Mouse (Mus musculus): ENCODE measurements around the gene Exd2.

- no peak for TF ChIP-seq CTCF (IDR thresholded peaks at IDR 0.05; ENCODE audit: control insufficient read depth, insufficient read depth, insufficient replicate concordance, low read depth, low read length)
- no peak for TF ChIP-seq POLR2A (IDR thresholded peaks at IDR 0.05; ENCODE audit: control insufficient read depth, low read depth, low read length)
Measured at GRCm38 (mm10) chr12:80415100-80415499, 47.8 kb upstream of the Exd2 start.

Data from testis, adult 2 months (tissue).